Mouse (Mus musculus) spleen, adult 18-20 months (tissue): ENCODE measurements at regions not wholly inside any gene's neighbourhood (a gene's known extent, or its start where the extent isn't known, plus 50 kb on each side); places are given as distances from the start of the nearest gene placed in this dataset.

Source experiments
- DNase-seq, 2 experiments: peaks; one replicate each; pipeline ENCODE4 v3.0.0; 2022; ENCODE audit warnings: mixed read lengths in 2 of 2

GRCm38 (mm10) chr15:62566106-62566511 lies 1278.9 kb downstream of the Gsdmc2 start:
- DNase-seq: no peak

- DNase-seq: no peak
Measured at GRCm38 (mm10) chr15:62533233-62533632, 1311.7 kb downstream of the Gsdmc2 start.

DNA sequence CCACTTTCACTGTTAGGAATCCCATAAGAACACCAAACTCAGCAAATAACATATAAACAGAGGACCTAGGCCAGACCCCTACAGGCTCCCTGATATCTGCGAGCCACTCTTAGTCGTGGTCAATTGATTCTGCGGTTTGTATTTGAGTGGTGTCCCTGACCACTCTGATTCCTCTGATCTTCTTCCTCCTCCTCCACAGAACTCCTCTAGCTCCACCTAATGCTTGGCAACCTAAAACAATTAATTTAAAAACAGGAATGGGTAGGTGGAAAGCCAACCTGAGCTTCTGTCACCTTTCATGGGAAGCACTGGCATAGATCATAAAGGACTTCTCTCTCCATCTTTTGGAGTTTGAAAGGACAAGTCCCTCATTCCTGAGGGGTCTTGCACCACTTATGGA lies 1316.0 kb downstream of the Gsdmc2 start:
- DNase-seq: no peak

GRCm38 (mm10) chr15:62524628-62525027 lies 1320.3 kb downstream of the Gsdmc2 start:
- DNase-seq: no peak

GRCm38 (mm10) chr15:62524135-62524534 lies 1320.8 kb downstream of the Gsdmc2 start:
- DNase-seq: no peak

GRCm38 (mm10) chr15:62513462-62513861 lies 1331.5 kb downstream of the Gsdmc2 start:
- DNase-seq: no peak

DNA sequence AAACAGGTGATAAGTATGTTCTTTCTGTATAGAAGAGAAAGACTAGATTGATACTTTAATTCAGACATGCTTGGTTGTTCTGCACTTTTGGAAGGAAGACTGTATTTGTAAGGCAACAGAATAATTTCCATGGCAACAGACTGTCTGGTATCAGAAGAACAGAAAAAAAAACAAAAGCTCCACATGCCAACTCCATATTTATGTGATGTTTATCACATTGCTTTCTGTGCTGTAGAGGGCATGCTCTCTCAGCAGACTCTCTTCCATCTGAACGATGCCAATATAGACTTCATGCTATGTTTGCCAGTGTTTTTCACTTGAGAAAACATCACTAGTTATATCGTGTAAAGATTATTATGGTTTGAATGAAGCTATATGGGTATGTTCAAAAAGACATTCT lies 1333.5 kb downstream of the Gsdmc2 start:
- DNase-seq: no peak

- DNase-seq: no peak
Measured at GRCm38 (mm10) chr15:62503866-62504265, 1341.1 kb downstream of the Gsdmc2 start.

- DNase-seq: no peak
Measured at GRCm38 (mm10) chr15:62500966-62501365, 1344.0 kb downstream of the Gsdmc2 start.

DNA sequence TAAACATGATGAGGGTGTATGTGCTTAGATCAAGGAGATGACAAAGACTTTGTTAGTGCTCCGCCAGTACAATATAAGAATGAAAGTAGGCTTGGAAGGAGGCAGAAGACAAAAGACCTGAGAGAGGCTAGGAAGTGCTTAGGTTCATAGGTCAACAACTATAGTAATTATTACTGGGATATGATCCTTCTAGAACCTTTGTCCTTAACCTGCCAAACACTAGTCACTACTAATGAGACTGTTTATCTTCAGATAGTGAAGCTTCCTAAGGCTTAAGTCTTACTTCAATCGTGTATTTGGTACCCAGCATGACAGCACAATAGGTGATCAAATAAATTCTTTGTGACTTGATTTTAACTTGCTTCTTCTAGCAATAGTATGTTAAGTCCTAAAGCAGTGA lies 1344.5 kb downstream of the Gsdmc2 start:
- DNase-seq: no peak

GRCm38 (mm10) chr15:62496193-62496592 lies 1348.8 kb downstream of the Gsdmc2 start:
- DNase-seq: no peak

DNA sequence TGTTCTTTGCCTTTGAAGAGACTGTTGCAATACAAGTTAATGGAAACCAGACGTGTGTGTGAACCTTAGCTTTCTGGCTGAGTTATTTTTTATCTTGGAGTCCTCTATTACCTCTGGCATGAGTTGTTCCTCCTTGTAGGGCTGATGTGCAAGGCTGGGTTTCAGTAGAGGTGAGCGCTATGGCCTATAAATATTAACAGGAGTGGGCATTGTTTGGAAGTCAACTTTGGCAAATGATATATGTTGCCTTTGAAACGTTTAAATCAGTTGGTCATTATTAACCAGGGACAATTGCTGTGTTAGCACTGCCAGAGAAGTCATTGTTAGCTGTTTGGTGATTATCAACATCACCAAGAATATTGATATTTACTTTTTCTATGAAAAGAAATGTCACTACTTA lies 1352.6 kb downstream of the Gsdmc2 start:
- DNase-seq: no peak

DNA sequence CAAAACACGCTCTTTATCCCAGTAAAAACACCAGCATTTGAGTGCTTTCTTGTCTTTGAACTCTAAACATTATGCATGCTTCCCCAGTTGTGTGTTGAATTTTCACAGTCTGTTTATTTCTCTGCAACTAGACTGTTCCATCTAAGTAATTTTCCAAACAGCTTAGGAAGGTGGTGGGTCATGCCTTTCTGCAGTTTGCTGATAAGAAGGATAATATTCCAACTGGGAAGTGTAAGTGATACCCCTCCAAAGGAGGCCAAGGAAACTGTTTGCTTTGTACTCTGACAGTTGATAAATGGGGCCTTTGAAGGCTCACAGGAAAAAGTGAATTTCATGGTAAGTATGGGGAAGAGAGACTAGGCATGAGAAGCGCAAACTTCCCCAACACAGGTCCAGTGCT lies 1354.4 kb downstream of the Gsdmc2 start:
- DNase-seq: no peak

DNA sequence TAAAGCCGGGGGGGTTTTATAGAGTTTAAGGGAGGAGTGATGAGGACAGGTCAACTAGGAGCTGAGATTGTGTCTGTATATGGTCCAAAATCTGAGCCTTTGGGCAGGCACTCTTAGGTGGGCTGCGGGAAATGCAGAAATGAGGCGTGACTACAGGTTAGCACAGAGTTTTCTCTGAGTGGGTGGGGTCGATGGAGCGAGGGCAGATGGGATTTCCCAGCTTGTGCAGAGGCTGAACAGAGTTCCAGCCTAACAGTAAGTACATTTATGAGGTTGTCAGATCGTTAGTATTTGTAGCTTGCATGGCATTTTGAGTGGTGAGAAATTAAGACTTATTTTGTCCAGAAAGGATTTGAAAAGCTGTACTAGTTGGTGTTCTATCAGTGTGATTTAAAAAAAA lies 1358.4 kb downstream of the Gsdmc2 start:
- DNase-seq: no peak

DNA sequence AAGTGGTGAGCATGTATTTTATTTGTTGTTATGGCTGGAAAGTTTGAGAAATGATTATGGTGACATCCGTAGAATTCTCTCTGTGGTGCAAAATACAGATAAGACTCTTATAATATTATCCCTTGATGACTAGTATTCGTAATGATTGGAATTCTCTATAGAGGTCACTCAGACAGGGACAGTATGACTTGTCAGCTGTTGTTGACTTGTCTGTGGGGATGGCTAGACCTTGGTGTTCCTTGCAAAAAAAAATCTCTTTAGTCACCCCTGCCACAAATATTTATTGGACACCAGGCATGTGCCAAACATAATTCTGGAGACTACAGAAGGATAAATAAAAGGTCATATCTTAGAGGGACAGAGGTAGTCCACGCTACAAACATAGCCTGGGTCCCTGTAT lies 1360.6 kb downstream of the Gsdmc2 start:
- no peak for DNase-seq

GRCm38 (mm10) chr15:62483534-62483933 lies 1361.4 kb downstream of the Gsdmc2 start:
- DNase-seq: no peak

DNA sequence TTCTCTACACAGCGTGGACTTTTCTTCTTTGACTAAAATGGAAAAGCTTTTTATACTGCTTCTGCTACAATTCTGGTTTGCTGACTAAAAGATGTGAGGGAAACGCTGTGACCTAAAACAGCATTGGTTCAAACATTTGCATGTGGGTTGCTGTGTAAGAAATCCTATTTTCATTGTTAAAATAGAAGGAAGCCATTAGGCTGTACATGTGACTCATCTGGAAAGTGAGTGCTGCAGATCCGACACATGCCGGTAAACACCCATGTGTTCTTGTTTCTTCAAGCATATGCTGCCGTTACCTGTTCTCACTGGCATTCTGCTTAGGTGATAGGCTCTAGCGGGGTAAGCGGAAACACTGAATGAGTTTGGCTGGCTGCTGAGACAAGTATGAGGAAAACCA lies 1362.6 kb downstream of the Gsdmc2 start:
- DNase-seq: no peak

DNA sequence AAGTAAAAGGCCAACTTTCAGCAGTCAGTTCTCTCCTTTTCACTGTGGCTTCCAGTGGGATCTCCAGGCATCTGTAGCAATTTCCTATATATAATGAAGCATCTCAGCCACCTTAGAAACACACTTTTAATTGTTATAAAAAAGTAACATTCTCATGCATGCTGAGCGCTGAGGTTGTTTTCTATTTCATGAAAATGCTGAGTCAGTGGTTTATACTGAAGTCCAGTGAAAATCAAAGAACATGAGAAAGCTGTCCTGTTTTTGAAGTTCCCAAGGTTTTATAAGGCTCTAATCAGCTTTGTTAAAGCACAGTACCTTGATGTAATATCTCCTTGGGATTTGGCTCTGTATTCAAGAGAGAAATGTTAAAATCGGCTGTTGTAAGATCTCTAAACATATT lies 1367.2 kb downstream of the Gsdmc2 start:
- DNase-seq: no peak

DNA sequence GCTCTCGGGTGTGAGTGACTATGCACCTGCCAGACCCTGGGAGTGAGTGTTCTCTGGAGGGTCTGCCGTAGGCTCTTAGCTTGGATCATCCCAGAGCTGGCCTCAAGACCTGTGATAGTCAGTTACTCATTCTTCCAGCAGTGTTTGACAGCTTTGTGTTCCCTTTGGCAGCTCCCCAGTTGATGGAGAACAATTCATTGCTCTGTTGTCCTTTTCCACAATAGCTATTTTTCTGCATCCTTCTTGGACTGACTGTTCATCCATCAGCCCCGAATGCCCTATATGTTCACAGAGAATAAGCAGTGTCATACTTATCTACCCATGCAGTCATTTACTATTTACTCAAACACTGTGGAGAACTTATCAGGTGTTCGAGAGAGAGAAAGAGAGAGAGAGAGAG lies 1368.5 kb downstream of the Gsdmc2 start:
- no peak for DNase-seq

DNA sequence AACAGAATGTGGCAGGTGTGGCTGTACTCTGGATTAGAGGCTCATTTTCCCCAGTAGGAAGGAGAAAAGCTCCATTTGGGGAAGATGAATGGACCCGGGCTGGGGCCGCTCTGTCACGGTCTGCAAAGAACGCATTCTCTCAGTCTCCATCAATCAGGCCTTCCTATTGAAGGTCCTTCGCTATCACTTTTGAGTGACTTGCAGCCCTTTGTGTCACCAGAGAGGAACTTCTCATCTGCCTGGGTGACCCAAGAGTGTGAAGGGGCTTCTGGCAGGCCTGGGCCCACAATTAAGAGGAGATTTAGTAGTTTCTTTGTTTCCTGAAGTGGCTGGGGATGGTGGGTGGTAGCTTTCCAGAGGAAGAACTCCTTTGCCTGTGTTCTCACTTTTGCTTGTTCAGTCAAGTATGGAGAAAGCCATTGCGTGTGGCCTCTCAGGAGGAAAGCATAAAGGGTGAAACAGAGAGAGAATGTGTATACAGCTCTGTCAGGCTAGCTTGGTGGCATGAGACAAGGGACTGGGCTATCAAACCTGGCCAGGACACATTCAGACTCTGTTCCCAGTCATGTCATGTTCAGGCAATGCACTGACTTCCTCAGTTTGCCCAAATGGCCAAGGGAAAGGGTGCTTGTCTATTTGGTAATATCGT lies 1374.2 kb downstream of the Gsdmc2 start:
- DNase-seq: no peak

GRCm38 (mm10) chr15:62468076-62468475 lies 1376.9 kb downstream of the Gsdmc2 start:
- no peak for DNase-seq

- DNase-seq: no peak
Measured at GRCm38 (mm10) chr15:62466856-62467255, 1378.1 kb downstream of the Gsdmc2 start.

- no peak for DNase-seq
Measured at GRCm38 (mm10) chr15:62465026-62465839, 1379.7 kb downstream of the Gsdmc2 start.

GRCm38 (mm10) chr15:62462698-62463097 lies 1382.3 kb downstream of the Gsdmc2 start:
- peak in 1 of 2 experiments; percentile 8 for DNase-seq
